In genomic region chr2:166651317-166652030, GRCm38 (mm10) we compare ENCODE assay signal across 9 mouse cellular contexts.
DNase-seq lines count a peak whose midpoint lies in the region; ATAC-seq lines count a peak whose summit lies in the region.
"Had no signal": no experiment of that assay in that cellular context is flagged by ENCODE, and none has a peak within 500 bp of the region (broad histone marks: within the 10 kb centered on the region; RNA-seq: fewer than 3 reads in every experiment).

No protein-coding gene starts in this region.

- no peak overlapping the region for H3K9ac ChIP-seq in forebrain, embryonic 12.5 days
- no peak overlapping the region for H3K9ac ChIP-seq in forebrain, embryonic 11.5 days (ENCODE audit: low read length)
- no peak overlapping the region for H3K9ac ChIP-seq in liver, embryonic 13.5 days
- no peak overlapping the region for H3K9ac ChIP-seq in forebrain, embryonic 15.5 days (replicated peaks)
- H3K9ac ChIP-seq in stomach, embryonic 15.5 days, result no peak overlapping the region

- H3K9me3 ChIP-seq in forebrain, embryonic 12.5 days, result no peaks in the 10 kb centered on the region
- no peaks in the 10 kb centered on the region for H3K9me3 ChIP-seq in forebrain, embryonic 11.5 days (ENCODE audit: control insufficient read depth, low read length)
- H3K9me3 ChIP-seq in liver, embryonic 13.5 days (replicated peaks), result no peaks in the 10 kb centered on the region
- no peaks in the 10 kb centered on the region for H3K9me3 ChIP-seq in forebrain, embryonic 15.5 days
- H3K9me3 ChIP-seq in stomach, embryonic 15.5 days, result no peaks in the 10 kb centered on the region

- H3K4me3 ChIP-seq in forebrain, embryonic 12.5 days (replicated peaks), result no peak overlapping the region
- no peak overlapping the region for H3K4me3 ChIP-seq in forebrain, embryonic 11.5 days (ENCODE audit: low read depth, low read length)
- H3K4me3 ChIP-seq in liver, embryonic 13.5 days (replicated peaks), result no peak overlapping the region
- H3K4me3 ChIP-seq in forebrain, embryonic 15.5 days, result no peak overlapping the region
- H3K4me3 ChIP-seq in stomach, embryonic 15.5 days (replicated peaks), result no peak overlapping the region
- H3K4me3 ChIP-seq: erythroblast, embryonic 14.5 days had no signal

- no peak overlapping the region for H3K4me2 ChIP-seq in forebrain, embryonic 12.5 days
- no peak overlapping the region for H3K4me2 ChIP-seq in forebrain, embryonic 11.5 days (ENCODE audit: low read depth, low read length, severe bottlenecking)
- no peak overlapping the region for H3K4me2 ChIP-seq in liver, embryonic 13.5 days
- H3K4me2 ChIP-seq in forebrain, embryonic 15.5 days (replicated peaks), result no peak overlapping the region
- no peak overlapping the region for H3K4me2 ChIP-seq in stomach, embryonic 15.5 days

- ATAC-seq in forebrain, embryonic 12.5 days (ENCODE audit: low FRiP score), result no peak
- no peak for ATAC-seq in forebrain, embryonic 11.5 days (replicated peaks; ENCODE audit: low FRiP score)
- no peak for ATAC-seq in liver, embryonic 13.5 days (ENCODE audit: low read depth)
- ATAC-seq in forebrain, embryonic 15.5 days (replicated peaks), result no peak
- peak; percentile 29; the same call in 1 of the 2 replicates for ATAC-seq in stomach, embryonic 15.5 days (ENCODE audit: insufficient read depth, low FRiP score, low read depth)

- peaks cover 56% of the 10 kb centered on the region for H3K4me1 ChIP-seq in forebrain, embryonic 12.5 days
- peaks cover 6% of the 10 kb centered on the region for H3K4me1 ChIP-seq in forebrain, embryonic 11.5 days (replicated peaks; ENCODE audit: control insufficient read depth, insufficient read depth, low read length)
- peaks cover 43% of the 10 kb centered on the region for H3K4me1 ChIP-seq in liver, embryonic 13.5 days (replicated peaks)
- peaks cover 49% of the 10 kb centered on the region for H3K4me1 ChIP-seq in forebrain, embryonic 15.5 days
- H3K4me1 ChIP-seq in stomach, embryonic 15.5 days, result peaks cover 21% of the 10 kb centered on the region

- 0 out of 2 replicates have a peak overlapping the region, but pooled peaks have one; percentile 36 for H3K27ac ChIP-seq in forebrain, embryonic 12.5 days
- H3K27ac ChIP-seq in forebrain, embryonic 11.5 days (ENCODE audit: low read depth, low read length), result no peak overlapping the region
- peak overlapping the region; percentile 13; the same call in 1 of the 2 replicates for H3K27ac ChIP-seq in liver, embryonic 13.5 days
- H3K27ac ChIP-seq in forebrain, embryonic 15.5 days (replicated peaks), result peak overlapping the region; percentile 36; the same call in 1 of the 2 replicates
- H3K27ac ChIP-seq in stomach, embryonic 15.5 days, result peak overlapping the region; percentile 33; the same call in 1 of the 2 replicates

- no peaks in the 10 kb centered on the region for H3K27me3 ChIP-seq in forebrain, embryonic 12.5 days
- no peaks in the 10 kb centered on the region for H3K27me3 ChIP-seq in forebrain, embryonic 11.5 days (ENCODE audit: control insufficient read depth, insufficient read depth, low read length)
- no peaks in the 10 kb centered on the region for H3K27me3 ChIP-seq in liver, embryonic 13.5 days
- no peaks in the 10 kb centered on the region for H3K27me3 ChIP-seq in forebrain, embryonic 15.5 days
- H3K27me3 ChIP-seq in stomach, embryonic 15.5 days (replicated peaks), result no peaks in the 10 kb centered on the region

- no peak for DNase-seq in forebrain, embryonic 11.5 days (ENCODE audit: low spot score)
- no peak for DNase-seq in liver, embryonic 13.5 days
- DNase-seq in liver, result no peak
- DNase-seq in frontal cortex, adult 2 months (ENCODE audit: extremely low spot score in 1 of 2, low spot score in 1 of 2), result no peak
- no peak for DNase-seq in adrenal gland, adult 8-10 months

- 79% methylated on average over 10 of the region's 10 CpGs for WGBS in forebrain, embryonic 12.5 days
- WGBS in forebrain, embryonic 11.5 days, result 76% methylated on average over 10 of the region's 10 CpGs
- WGBS in liver, embryonic 13.5 days (ENCODE audit: insufficient replicate concordance), result 66% methylated on average over 10 of the region's 10 CpGs
- 64% methylated on average over 10 of the region's 10 CpGs for WGBS in forebrain, embryonic 15.5 days
- 67% methylated on average over 10 of the region's 10 CpGs for WGBS in stomach, embryonic 15.5 days

- 0 out of 2 replicates have a peak, but pooled peaks cover 2% of the 10 kb centered on the region for H3K36me3 ChIP-seq in forebrain, embryonic 12.5 days (replicated peaks)
- H3K36me3 ChIP-seq in forebrain, embryonic 11.5 days (ENCODE audit: control insufficient read depth, insufficient read depth, low read length), result no peaks in the 10 kb centered on the region
- H3K36me3 ChIP-seq in liver, embryonic 13.5 days, result peaks cover 2% of the 10 kb centered on the region; the same call in 1 of the 2 replicates
- no peaks in the 10 kb centered on the region for H3K36me3 ChIP-seq in forebrain, embryonic 15.5 days
- no peaks in the 10 kb centered on the region for H3K36me3 ChIP-seq in stomach, embryonic 15.5 days
